Mouse (Mus musculus) lung, postnatal 36 days (tissue): ENCODE measurements around the gene 3110082I17Rik.

ENCODE experiments used
- DNase-seq: peaks from one replicate; pipeline ENCODE4 v3.0.0; 2022; ENCODE audit warnings: mixed read lengths

The 3110082I17Rik gene

DNA sequence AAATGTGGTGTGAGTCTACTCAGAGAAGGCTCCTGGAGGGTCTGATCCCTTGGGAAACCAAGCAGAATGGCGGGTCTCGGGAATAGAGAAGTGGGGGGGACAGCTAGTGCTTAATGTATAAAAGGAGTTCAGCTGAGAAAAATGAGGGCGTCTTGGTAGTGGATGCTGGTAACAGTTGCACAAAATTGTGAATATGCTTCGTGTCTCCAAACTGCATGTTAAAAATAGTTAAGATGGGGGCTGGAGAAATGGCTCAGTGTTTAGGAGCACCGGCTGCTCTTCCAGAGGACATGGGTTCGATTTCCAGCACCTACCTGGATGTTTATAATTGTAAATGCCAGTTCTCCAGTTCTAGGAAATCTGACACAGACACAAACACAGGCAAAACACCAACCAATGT lies 139.0 kb downstream of the 3110082I17Rik start:
- DNase-seq: no peak

GRCm38 (mm10) chr5:139320424-139320823 lies 139.9 kb downstream of the 3110082I17Rik start:
- no peak for DNase-seq

GRCm38 (mm10) chr5:139317751-139318504 lies 142.4 kb downstream of the 3110082I17Rik start:
- DNase-seq: no peak

- DNase-seq: peak; percentile 59
Measured at GRCm38 (mm10) chr5:139316982-139317675, 143.2 kb downstream of the 3110082I17Rik start.

DNA sequence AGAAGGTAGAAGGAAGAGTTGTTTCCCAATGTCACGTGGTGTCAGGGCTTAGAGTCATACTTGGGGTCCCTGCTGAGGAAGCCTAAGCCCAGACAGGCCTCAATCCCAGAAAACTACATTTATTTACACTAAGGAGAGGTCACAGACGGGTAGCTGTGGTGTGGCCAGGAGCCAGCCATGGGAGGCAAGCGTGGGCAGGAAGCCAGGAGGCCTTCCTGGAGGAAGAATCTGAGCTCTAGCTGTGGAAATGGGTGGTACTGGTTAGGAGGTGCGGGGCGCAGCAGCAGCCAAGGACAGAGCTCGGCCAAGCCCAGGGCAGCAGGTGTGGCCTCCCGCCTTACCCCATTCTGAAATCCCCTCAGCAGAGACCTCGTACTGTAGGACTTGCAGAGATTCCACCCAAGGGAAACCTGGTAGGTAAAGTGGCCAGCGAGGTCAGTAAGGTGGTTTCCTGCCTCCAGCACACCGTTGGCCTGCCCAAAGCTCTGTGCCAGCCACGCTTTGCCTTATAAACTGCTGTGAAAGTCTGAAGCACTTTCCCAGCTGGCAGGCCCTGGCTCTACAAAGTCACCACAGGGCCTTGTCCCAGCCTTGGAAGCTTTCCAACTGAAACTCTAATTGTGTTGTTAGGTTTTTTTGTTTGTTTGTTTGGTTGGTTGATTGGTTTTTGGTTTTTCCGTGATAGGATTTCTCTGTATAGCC lies 145.2 kb downstream of the 3110082I17Rik start:
- no peak for DNase-seq

DNA sequence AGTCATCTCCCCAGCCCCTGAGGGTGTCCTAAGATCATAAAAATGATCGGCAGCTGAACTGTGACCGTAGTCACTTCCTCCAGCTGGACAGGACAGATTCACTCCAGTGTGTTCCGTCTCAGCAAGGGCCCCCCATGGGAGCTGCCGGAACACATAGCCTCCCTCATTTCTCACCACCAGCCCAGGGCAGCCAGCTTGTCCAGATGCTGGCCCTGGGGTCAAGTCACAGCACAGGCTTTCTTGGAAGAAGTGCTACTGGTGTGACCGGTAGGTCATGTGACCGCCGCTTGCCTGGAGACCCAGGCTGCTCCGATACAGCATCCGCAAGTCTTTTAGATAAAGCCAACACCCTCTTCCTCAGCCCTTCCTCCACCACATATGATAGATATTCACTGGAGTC lies 146.8 kb downstream of the 3110082I17Rik start:
- no peak for DNase-seq

DNA sequence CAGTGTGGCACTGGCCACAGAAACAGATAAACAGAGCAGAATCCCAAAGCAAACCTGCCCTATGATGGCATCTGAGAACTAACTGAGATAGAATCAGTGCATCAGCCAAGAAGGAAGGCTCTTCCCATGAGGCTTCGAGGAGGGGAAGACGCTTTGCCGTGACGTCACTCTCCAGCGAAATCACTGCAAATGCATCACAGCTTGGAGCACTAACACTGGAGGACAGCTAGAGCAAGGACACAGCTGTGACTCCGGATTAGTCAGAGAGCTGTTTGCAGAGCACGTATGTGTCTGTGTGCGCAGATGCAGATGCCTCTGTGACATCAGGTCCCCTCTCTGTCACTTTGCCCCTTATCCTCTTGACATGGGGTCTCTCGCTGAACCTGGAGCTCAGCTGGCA lies 148.5 kb downstream of the 3110082I17Rik start:
- DNase-seq: no peak

- no peak for DNase-seq
Measured at GRCm38 (mm10) chr5:139310477-139310876, 149.8 kb downstream of the 3110082I17Rik start.

GRCm38 (mm10) chr5:139309946-139310345 lies 150.4 kb downstream of the 3110082I17Rik start:
- no peak for DNase-seq
